Mouse (Mus musculus) retina, embryonic 14.5 days (tissue): ENCODE data around the gene S100b.

ENCODE experiments used
- DNase-seq: peaks from one replicate; pipeline ENCODE4 v3.0.0-alpha.2; 2015; ENCODE audit warnings: low spot score

Gene S100b

GRCm38 (mm10) chr10:76253536-76253935, at the start of gene S100b:
S100b (plus strand) TSS chr10:76253853.
- no peak for DNase-seq

- no peak for DNase-seq
Observed at GRCm38 (mm10) chr10:76207262-76207796, 46.3 kb upstream of the S100b start.

- DNase-seq = no peak
Observed at GRCm38 (mm10) chr10:76209241-76209640, 44.4 kb upstream of the S100b start.

- no peak for DNase-seq
Observed at GRCm38 (mm10) chr10:76210806-76211205, 42.8 kb upstream of the S100b start.

GRCm38 (mm10) chr10:76212121-76212520, 41.5 kb upstream of the S100b start:
- DNase-seq = no peak

DNA sequence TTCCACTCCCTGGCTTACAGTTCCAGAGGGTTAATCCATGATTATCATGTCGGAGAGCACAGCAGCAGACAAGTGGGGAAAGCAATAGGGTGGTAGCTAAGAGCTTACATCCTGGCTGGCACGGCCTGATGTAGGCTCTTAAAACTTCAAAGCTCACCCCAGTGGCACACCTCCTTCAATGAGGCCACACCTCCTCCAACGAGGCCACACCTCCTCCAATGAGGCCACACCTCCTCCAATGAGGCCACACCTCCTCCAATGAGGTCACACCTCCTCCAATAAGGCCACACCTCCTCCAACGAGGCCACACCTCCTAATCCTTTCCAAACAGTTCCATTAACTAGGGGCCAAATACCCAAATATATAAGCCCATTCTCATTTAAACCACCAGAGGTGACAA, 39.5 kb upstream of the S100b start:
- DNase-seq = no peak

- DNase-seq = no peak
Observed at GRCm38 (mm10) chr10:76217056-76217455, 36.6 kb upstream of the S100b start.

DNA sequence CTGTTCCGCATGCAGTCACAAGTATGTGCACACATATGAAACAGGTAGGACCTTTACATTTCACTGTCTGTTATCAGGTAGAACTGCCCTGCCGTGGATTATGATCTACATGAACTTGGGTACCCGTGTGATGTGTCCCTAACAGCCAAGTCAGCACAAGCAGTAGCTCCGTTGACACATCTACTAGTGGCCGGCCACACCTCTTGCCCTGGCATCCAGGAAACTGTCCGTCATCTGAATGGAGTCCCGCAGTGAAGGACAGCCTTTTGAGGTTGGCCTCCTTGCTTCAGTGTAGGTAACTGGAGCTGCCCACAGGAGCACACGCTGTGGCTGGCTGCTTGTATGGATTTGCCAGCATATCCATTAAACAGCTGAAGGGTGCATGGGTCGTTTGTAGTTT, 35.4 kb upstream of the S100b start:
- no peak for DNase-seq

DNA sequence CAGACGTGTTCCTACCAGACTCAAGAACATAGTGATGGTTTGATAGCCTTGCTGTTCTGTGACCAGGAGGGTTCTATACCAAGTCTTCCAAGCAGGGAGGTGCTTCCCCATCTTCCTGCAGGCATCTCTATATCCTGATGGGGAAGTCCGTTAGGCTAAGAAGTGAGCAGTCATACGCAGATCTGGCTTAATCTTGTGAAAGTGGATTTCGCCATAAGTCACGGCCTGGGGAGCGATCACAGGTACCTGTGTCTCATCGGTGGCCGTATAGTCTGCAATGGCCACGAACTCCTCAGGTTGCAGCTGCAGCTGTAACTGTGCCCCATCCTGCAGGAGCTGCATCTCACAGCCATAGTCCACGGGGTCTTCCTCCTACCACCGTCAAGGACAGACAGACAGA, 27.7 kb upstream of the S100b start:
- no peak for DNase-seq

- DNase-seq = no peak
Observed at GRCm38 (mm10) chr10:76229627-76230026, 24.0 kb upstream of the S100b start.

DNA sequence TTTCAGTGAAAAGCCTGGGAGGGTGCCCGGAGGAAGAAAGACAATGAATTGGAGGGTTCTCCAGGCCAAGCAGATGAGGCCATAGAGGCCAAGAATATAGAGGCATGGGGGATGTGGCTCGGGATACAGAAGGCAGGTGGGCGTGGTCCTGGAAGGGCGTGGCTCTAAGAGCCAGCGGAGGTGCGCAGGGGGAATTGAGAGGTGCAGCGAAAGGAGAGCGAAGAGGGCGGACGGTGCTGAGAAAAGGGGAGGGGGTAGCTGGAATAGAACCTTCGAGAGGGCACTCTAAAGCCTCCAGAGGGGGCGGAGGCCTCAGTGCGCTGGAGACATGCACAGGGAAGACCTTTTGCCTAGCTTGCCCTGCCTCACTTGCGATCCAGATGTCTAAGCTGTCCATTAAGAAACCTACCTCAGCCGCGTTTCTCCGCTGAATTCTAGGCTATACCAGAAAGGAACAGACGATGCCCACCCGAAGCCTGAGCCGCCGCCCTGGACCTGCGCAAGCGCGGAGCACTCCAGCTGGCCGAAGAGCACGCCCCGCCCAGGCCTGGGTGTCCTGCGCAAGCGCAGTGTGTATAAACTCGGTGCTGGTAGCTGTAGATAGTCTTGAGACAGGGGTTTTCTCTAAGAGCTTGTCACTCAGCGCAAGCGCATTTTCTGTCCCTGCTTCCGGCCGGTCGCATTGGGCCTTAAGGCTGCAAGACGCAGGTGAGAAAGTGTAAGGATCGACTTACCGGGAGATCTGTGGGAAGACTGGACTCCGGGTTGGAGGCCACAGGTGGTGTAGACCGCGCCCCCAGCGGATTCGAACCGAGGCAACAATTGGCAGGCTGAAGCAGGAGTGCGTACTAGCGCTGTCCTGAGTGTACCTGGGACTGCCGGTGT, 16.1 kb upstream of the S100b start, which contains the start of gene Prmt2:
TSS of gene Prmt2 (minus strand) at position 525 of the 885 bp plus-strand sequence.
- DNase-seq = peak; percentile 97

GRCm38 (mm10) chr10:76239401-76239800, 14.3 kb upstream of the S100b start:
- no peak for DNase-seq

DNA sequence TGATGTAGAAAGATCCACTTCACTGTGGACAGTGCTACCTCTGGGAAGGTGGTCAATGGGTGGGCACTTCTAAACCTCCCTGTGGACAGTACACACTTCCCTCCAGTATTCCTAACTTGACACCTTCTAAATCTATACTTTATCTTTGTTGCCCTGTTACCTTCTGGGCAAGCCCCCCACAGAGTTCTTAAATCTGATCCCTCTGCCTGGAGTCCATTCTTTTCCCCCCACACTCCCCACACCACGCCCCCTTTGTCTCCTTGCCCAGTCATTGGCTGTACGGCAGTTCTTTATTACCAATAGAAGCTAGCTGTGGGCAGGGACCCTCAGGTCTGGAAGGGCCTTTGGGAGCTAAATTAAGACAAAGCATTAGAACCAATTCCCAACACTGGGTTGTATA, 8.5 kb upstream of the S100b start:
- DNase-seq = no peak

DNA sequence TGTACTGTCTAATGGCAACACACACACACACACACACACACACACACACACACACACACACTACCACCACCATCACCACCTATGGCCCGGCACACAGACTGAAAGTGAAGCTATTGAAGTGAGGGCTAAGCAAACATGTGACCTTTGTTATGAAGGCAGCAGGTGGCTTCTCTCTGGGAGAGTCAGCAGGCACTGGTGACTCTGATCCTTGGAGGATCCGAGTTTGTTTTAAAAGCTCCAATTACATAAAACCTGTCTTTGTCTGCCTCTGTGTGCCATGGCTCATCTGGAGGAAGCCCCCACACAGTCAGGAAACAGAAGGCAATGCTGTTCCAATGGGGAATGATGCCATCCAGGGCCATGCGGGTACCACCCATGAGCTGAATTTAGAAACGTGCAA, 7.1 kb upstream of the S100b start:
- DNase-seq = no peak

DNA sequence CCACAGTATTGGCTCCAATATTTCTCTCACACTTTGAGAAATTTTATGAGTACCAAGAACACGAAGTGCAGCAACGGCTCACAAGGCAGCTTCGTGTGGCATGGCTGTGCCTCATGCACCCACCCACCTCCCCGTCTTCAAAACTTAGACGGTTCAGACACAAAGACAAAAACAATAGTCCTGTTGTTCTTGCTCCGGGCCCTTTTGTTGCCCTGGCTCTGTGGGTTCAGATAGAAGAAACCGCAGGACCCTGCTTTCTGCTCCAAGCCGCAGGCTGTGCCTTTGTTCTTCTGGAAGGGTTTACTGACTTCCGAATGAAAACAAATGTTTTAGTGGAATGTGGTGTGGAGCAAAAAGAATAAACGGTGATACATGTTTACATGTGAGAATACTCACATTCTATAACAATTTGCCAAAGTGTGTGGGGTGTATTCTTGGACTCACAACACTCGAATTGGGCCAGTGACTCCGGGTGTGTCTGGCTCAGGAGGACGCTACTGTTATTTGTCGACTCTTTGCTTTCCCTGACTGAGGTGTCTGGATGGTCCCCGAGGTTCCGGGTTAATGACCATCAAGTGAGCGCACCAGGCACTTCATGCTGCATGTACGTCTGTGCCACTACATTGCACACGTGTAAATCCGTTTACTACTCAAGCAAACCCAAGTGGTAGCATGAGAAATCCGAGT, 5.5 kb upstream of the S100b start:
- DNase-seq = no peak

GRCm38 (mm10) chr10:76248647-76248968, 5.0 kb upstream of the S100b start:
- DNase-seq = no peak

DNA sequence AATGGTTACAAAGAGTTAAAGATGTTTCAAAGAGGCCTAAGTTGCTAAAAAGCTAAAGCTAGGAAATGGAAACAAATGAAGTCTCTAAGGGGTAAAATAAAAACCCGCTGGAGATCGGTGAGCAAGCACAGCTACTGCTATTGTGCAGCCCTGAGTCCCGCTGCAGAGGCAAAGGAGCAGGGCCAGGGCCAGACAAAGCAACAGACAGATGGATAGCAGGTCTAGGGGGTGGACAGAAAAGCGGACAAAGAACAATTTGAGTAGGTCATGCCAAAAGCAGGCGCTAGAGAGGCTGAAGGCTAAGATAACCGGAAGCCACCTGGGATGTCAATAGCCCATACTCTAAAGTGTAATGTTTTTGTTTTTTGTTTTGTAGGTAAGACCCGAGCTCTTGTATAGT, 2.8 kb upstream of the S100b start:
- no peak for DNase-seq

- DNase-seq = no peak
Observed at GRCm38 (mm10) chr10:76253079-76253478, 574 bp upstream of the S100b start.

- no peak for DNase-seq
Observed at GRCm38 (mm10) chr10:76255617-76256016, 2.0 kb downstream of the S100b start.

- no peak for DNase-seq
Observed at GRCm38 (mm10) chr10:76257231-76257630, 3.6 kb downstream of the S100b start.

- no peak for DNase-seq
Observed at GRCm38 (mm10) chr10:76257719-76258390, 4.2 kb downstream of the S100b start.

DNA sequence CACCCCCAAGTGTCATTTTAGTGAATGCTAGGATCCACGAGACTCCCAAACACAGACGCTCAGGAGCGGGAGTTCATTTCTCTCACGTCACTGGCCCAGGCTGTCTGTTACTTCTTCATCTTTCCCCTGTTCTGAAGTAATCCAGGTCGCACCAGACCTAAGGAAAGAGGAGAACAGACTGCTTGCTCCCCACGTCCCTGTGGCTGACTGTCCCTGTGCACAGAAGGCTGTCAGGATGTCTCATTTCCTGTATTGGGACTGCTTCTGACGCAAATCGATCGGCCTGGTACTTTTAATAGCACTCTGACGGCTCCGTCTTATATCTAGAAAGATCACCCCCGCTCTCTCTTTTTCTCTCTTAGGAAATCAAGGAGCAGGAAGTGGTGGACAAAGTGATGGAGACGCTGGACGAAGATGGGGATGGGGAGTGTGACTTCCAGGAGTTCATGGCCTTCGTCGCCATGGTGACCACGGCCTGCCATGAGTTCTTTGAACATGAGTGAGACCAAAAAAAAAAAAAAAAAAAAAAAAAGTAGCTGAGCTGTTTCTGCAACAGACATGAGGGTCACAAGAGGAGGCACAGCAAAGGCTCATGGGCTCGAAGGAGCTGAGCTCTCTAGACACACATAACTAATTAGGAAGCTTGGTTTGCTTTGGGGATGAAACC, 6.0 kb downstream of the S100b start:
- DNase-seq = no peak
